Mouse (Mus musculus) hindbrain, embryonic 15.5 days (tissue): ENCODE results near the gene Castor2. TPM values are rescaled to one million over a fixed set of nuclear protein-coding genes. Genes with fewer than 3 reads are reported as not detected.

ENCODE experiments used
- ATAC-seq: fragments of 200-750 bp; cut with Nextera tagmentation; 2 replicates; pipeline ENCODE4 v1.8.0; 2017; ENCODE audit warnings: low read depth, moderate number of reproducible peaks, moderate TSS enrichment; ENCODE audit not compliant: low FRiP score
- H3K27ac ChIP-seq: fragments of 300-500 bp; sonication (generic); replicated peaks from 2 replicates; pipeline ENCODE4 v1.5.1; 2015; ENCODE audit warnings: mild to moderate bottlenecking, inconsistent platforms
- H3K27me3 ChIP-seq: fragments of 300-500 bp; sonication (generic); 2 replicates; pipeline ENCODE4 v1.6.1; 2015; ENCODE audit warnings: control low read depth, inconsistent platforms
- H3K36me3 ChIP-seq: fragments of 300-500 bp; sonication (generic); 2 replicates; pipeline ENCODE4 v1.6.1; 2015; ENCODE audit warnings: control low read depth, inconsistent platforms
- H3K4me1 ChIP-seq: fragments of 300-500 bp; sonication (generic); replicated peaks from 2 replicates; pipeline ENCODE4 v1.6.1; 2015; ENCODE audit warnings: control low read depth, inconsistent platforms
- H3K4me2 ChIP-seq: fragments of 300-500 bp; sonication (generic); 2 replicates; pipeline ENCODE4 v1.6.1; 2015; ENCODE audit warnings: moderate library complexity, mild to moderate bottlenecking, inconsistent platforms
- H3K4me3 ChIP-seq: fragments of 300-500 bp; sonication (generic); 2 replicates; pipeline ENCODE4 v1.5.1; 2015; ENCODE audit warnings: mild to moderate bottlenecking, inconsistent platforms
- H3K9ac ChIP-seq: fragments of 300-500 bp; sonication (generic); 2 replicates; pipeline ENCODE4 v1.6.1; 2015; ENCODE audit warnings: inconsistent platforms
- H3K9me3 ChIP-seq: fragments of 300-500 bp; sonication (generic); 2 replicates; pipeline ENCODE4 v1.6.1; 2016; ENCODE audit warnings: control low read depth, inconsistent platforms
- WGBS: fragments of 180-500 bp; shearing (Covaris S2); methylation state at CpG from one replicate; pipeline ENCODE4 v1.1.7; 2015; 5-methylcytosine and 5-hydroxymethylcytosine counted together
- polyA plus RNA-seq: library from polyadenylated mRNA; unstranded; fragments of >200 nt; fragmentation: Nextera tagmentation; extraction: Ambion mirVana; gene quantifications from 2 replicates; pipeline ENCODE4 v1.2.1, GENCODE M21; 2015

Castor2 gene
- polyA plus RNA-seq: 26.6 and 27.5 TPM in 2 replicates

GRCm38 (mm10) chr5:134099496-134100211, at the start of gene Castor2:
Castor2 (plus strand) TSS chr5:134099711.
- under 1% methylated on average over 50 of the region's 58 CpGs for WGBS
- no peaks in the 10 kb centered on the region for H3K27me3 ChIP-seq
- ATAC-seq: peak; percentile 91
- no peaks in the 10 kb centered on the region for H3K9me3 ChIP-seq
- peak within 1 kb of the TSS; percentile 89 for H3K4me3 ChIP-seq
- peak within 1 kb of the TSS; percentile 92 for H3K4me2 ChIP-seq
- H3K27ac ChIP-seq: peak within 1 kb of the TSS; percentile 92
- H3K36me3 ChIP-seq: 0 out of 2 replicates have a peak, but pooled peaks cover 4% of the 10 kb centered on the region
- H3K4me1 ChIP-seq: peaks cover 39% of the 10 kb centered on the region
- peak within 1 kb of the TSS; percentile 80 for H3K9ac ChIP-seq

GRCm38 (mm10) chr5:134050711-134051110, 48.8 kb upstream of the Castor2 start:
- 31% methylated on average over 10 of the region's 10 CpGs for WGBS
- ATAC-seq: no peak
- no peak overlapping the region for H3K4me2 ChIP-seq

GRCm38 (mm10) chr5:134052614-134053013, 46.9 kb upstream of the Castor2 start:
- Histone ChIP-seq H3K9ac (no peak overlapping the region), H3K27ac (no peak overlapping the region), H3K4me3 (no peak overlapping the region), H3K9me3 (no peaks in the 10 kb centered on the region), H3K36me3 (no peaks in the 10 kb centered on the region), H3K27me3 (0 out of 2 replicates have a peak, but pooled peaks cover 3% of the 10 kb centered on the region), H3K4me1 (0 out of 2 replicates have a peak, but pooled peaks cover 6% of the 10 kb centered on the region), H3K4me2 (no peak overlapping the region)
- WGBS: 89% methylated on average over 4 of the region's 4 CpGs
- ATAC-seq: no peak

More at GRCm38 (mm10) chr5:134050711-134051110, 48.8 kb upstream of the Castor2 start:
- Histone ChIP-seq H3K4me3 (no peak overlapping the region), H3K27me3 (0 out of 2 replicates have a peak, but pooled peaks cover 3% of the 10 kb centered on the region), H3K36me3 (no peaks in the 10 kb centered on the region), H3K9ac (no peak overlapping the region), H3K27ac (no peak overlapping the region), H3K4me1 (0 out of 2 replicates have a peak, but pooled peaks cover 6% of the 10 kb centered on the region), H3K9me3 (no peaks in the 10 kb centered on the region)

GRCm38 (mm10) chr5:134054496-134054895, 45.0 kb upstream of the Castor2 start:
- 47% methylated on average over 4 of the region's 4 CpGs for WGBS
- no peak for ATAC-seq

GRCm38 (mm10) chr5:134058793-134059352, 40.6 kb upstream of the Castor2 start:
- 58% methylated on average over 13 of the region's 13 CpGs for WGBS
- Histone ChIP-seq H3K27ac (no peak overlapping the region), H3K9ac (no peak overlapping the region), H3K4me2 (no peak overlapping the region), H3K4me3 (no peak overlapping the region), H3K36me3 (no peaks in the 10 kb centered on the region), H3K4me1 (0 out of 2 replicates have a peak, but pooled peaks cover 9% of the 10 kb centered on the region), H3K9me3 (no peaks in the 10 kb centered on the region), H3K27me3 (no peaks in the 10 kb centered on the region)
- no peak for ATAC-seq

More at GRCm38 (mm10) chr5:134054496-134054895, 45.0 kb upstream of the Castor2 start:
- Histone ChIP-seq H3K36me3 (no peaks in the 10 kb centered on the region), H3K27me3 (no peaks in the 10 kb centered on the region), H3K9ac (no peak overlapping the region), H3K4me1 (0 out of 2 replicates have a peak, but pooled peaks cover 6% of the 10 kb centered on the region), H3K4me2 (no peak overlapping the region), H3K9me3 (no peaks in the 10 kb centered on the region), H3K27ac (no peak overlapping the region), H3K4me3 (no peak overlapping the region)

- Histone ChIP-seq H3K36me3 (no peaks in the 10 kb centered on the region), H3K27me3 (no peaks in the 10 kb centered on the region), H3K4me3 (no peak overlapping the region), H3K9ac (no peak overlapping the region), H3K4me1 (0 out of 2 replicates have a peak, but pooled peaks cover 6% of the 10 kb centered on the region), H3K9me3 (no peaks in the 10 kb centered on the region), H3K27ac (no peak overlapping the region), H3K4me2 (no peak overlapping the region)
- 55% methylated on average over 15 of the region's 15 CpGs for WGBS
- peak; percentile 77; the same call in 1 of the 2 replicates for ATAC-seq
Observed at GRCm38 (mm10) chr5:134063362-134064064, 36.0 kb upstream of the Castor2 start.

- ATAC-seq: no peak
- H3K27me3 ChIP-seq: no peaks in the 10 kb centered on the region
- WGBS: 43% methylated on average over 3 of the region's 3 CpGs
- H3K9me3 ChIP-seq: 0 out of 2 replicates have a peak, but pooled peaks cover 3% of the 10 kb centered on the region
- H3K4me1 ChIP-seq: 0 out of 2 replicates have a peak, but pooled peaks cover 6% of the 10 kb centered on the region
- H3K4me2 ChIP-seq: no peak overlapping the region
- no peak overlapping the region for H3K27ac ChIP-seq
- H3K4me3 ChIP-seq: no peak overlapping the region
- no peaks in the 10 kb centered on the region for H3K36me3 ChIP-seq
- H3K9ac ChIP-seq: no peak overlapping the region
Observed at GRCm38 (mm10) chr5:134066261-134066660, 33.2 kb upstream of the Castor2 start.

GRCm38 (mm10) chr5:134067924-134068323, 31.6 kb upstream of the Castor2 start:
- peaks cover 9% of the 10 kb centered on the region; the same call in 1 of the 2 replicates for H3K4me1 ChIP-seq
- no peaks in the 10 kb centered on the region for H3K36me3 ChIP-seq
- no peak overlapping the region for H3K9ac ChIP-seq
- WGBS: 22% methylated on average over 1 of the region's 1 CpGs
- ATAC-seq: no peak
- H3K4me3 ChIP-seq: no peak overlapping the region
- H3K27ac ChIP-seq: no peak overlapping the region
- 0 out of 2 replicates have a peak, but pooled peaks cover 3% of the 10 kb centered on the region for H3K9me3 ChIP-seq
- H3K4me2 ChIP-seq: no peak overlapping the region
- H3K27me3 ChIP-seq: no peaks in the 10 kb centered on the region

- Histone ChIP-seq H3K27me3 (no peaks in the 10 kb centered on the region), H3K27ac (peak overlapping the region; percentile 57), H3K36me3 (no peaks in the 10 kb centered on the region), H3K4me3 (no peak overlapping the region), H3K4me1 (peaks cover 15% of the 10 kb centered on the region), H3K4me2 (no peak overlapping the region), H3K9ac (no peak overlapping the region), H3K9me3 (0 out of 2 replicates have a peak, but pooled peaks cover 3% of the 10 kb centered on the region)
- WGBS: 39% methylated on average over 17 of the region's 17 CpGs
- peak; percentile 95 for ATAC-seq
Observed at GRCm38 (mm10) chr5:134073512-134074041, 25.9 kb upstream of the Castor2 start.

GRCm38 (mm10) chr5:134074368-134074767, 25.1 kb upstream of the Castor2 start:
- 0 out of 2 replicates have a peak, but pooled peaks cover 3% of the 10 kb centered on the region for H3K9me3 ChIP-seq

GRCm38 (mm10) chr5:134076175-134076574, 23.3 kb upstream of the Castor2 start:
- H3K4me2 ChIP-seq: no peak overlapping the region
- no peaks in the 10 kb centered on the region for H3K27me3 ChIP-seq
- no peak overlapping the region for H3K9ac ChIP-seq
- 93% methylated on average over 11 of the region's 11 CpGs for WGBS
- ATAC-seq: no peak
- no peaks in the 10 kb centered on the region for H3K9me3 ChIP-seq
- no peaks in the 10 kb centered on the region for H3K36me3 ChIP-seq
- peaks cover 26% of the 10 kb centered on the region for H3K4me1 ChIP-seq
- no peak overlapping the region for H3K4me3 ChIP-seq
- H3K27ac ChIP-seq: no peak overlapping the region

More at GRCm38 (mm10) chr5:134074368-134074767, 25.1 kb upstream of the Castor2 start:
- no peaks in the 10 kb centered on the region for H3K27me3 ChIP-seq
- H3K27ac ChIP-seq: peak overlapping the region; percentile 57
- H3K4me3 ChIP-seq: no peak overlapping the region
- H3K9ac ChIP-seq: no peak overlapping the region
- peaks cover 15% of the 10 kb centered on the region for H3K4me1 ChIP-seq
- H3K4me2 ChIP-seq: no peak overlapping the region
- no peak for ATAC-seq
- H3K36me3 ChIP-seq: no peaks in the 10 kb centered on the region
